Mouse (Mus musculus) embryonic facial prominence, embryonic 13.5 days (tissue): Measurements from ENCODE around the gene Wdr25. TPM values are rescaled to one million over a fixed set of nuclear protein-coding genes. Genes with fewer than 3 reads are reported as not detected.

ENCODE experiments used
- ATAC-seq: fragments of 200-750 bp; cut with Nextera tagmentation; 2 replicates; pipeline ENCODE4 v1.8.0; 2017; ENCODE audit warnings: low read depth; ENCODE audit not compliant: insufficient number of reproducible peaks, insufficient read depth, low FRiP score, low TSS enrichment
- H3K27ac ChIP-seq: fragments of 300-500 bp; sonication (generic); 2 replicates; pipeline ENCODE4 v1.5.1; 2015; ENCODE audit warnings: moderate library complexity, mild to moderate bottlenecking, inconsistent platforms
- H3K27me3 ChIP-seq: fragments of 300-500 bp; sonication (generic); 2 replicates; pipeline ENCODE4 v1.6.1; 2015; ENCODE audit warnings: mild to moderate bottlenecking, inconsistent platforms
- H3K36me3 ChIP-seq: fragments of 300-500 bp; sonication (generic); 2 replicates; pipeline ENCODE4 v1.6.1; 2015; ENCODE audit warnings: mild to moderate bottlenecking, inconsistent platforms
- H3K4me1 ChIP-seq: fragments of 300-500 bp; sonication (generic); 2 replicates; pipeline ENCODE4 v1.6.1; 2015; ENCODE audit warnings: inconsistent platforms
- H3K4me2 ChIP-seq: fragments of 300-500 bp; sonication (generic); 2 replicates; pipeline ENCODE4 v1.6.1; 2015; ENCODE audit warnings: moderate library complexity, mild to moderate bottlenecking, inconsistent platforms
- H3K4me3 ChIP-seq: fragments of 300-500 bp; sonication (generic); 2 replicates; pipeline ENCODE4 v1.5.1; 2015; ENCODE audit warnings: mild to moderate bottlenecking, inconsistent platforms
- H3K9ac ChIP-seq: fragments of 300-500 bp; sonication (generic); 2 replicates; pipeline ENCODE4 v1.6.1; 2015; ENCODE audit warnings: mild to moderate bottlenecking, inconsistent platforms
- H3K9me3 ChIP-seq: fragments of 300-500 bp; sonication (generic); 2 replicates; pipeline ENCODE4 v1.6.1; 2016; ENCODE audit warnings: inconsistent platforms
- WGBS: fragments of 180-500 bp; shearing (Covaris S2); methylation state at CpG from one replicate; pipeline ENCODE4 v1.1.7; 2015; ENCODE audit warnings: mixed read lengths; 5-methylcytosine and 5-hydroxymethylcytosine counted together
- polyA plus RNA-seq: library from polyadenylated mRNA; unstranded; fragments of >200 nt; fragmentation: Nextera tagmentation; extraction: Ambion mirVana; gene quantifications from 2 replicates; pipeline ENCODE4 v1.2.1, GENCODE M21; 2015

Wdr25 gene
- polyA plus RNA-seq, 1 experiment from 2014 or later, result 10.8 TPM

GRCm38 (mm10) chr12:108939317-108939716, 45.9 kb downstream of the Wdr25 start:
- peaks cover 8% of the 10 kb centered on the region for H3K4me1 ChIP-seq

DNA sequence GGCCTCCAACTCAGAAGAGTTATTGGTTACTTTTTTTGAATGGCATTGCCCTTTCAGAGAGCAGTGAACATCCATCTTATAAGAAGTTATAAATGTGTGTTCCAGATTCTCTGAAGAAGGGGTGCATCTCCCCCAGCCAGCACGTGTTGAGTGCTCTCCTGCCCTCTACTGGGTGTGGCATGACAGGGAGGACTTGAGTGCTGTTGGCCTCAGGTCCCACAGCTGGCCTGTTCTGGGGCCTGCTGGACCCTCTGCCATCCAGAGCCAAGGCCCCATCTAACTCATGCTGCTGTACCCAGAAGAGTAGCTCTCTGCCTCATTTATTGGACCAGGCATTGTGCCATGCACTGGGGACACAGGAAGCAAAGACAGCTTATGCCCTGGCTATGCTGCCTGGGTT, 46.8 kb downstream of the Wdr25 start:
- H3K27ac ChIP-seq, result no peak overlapping the region
- no peak overlapping the region for H3K4me2 ChIP-seq
- no peaks in the 10 kb centered on the region for H3K27me3 ChIP-seq
- H3K9ac ChIP-seq, result no peak overlapping the region
- no peak overlapping the region for H3K4me3 ChIP-seq
- no peaks in the 10 kb centered on the region for H3K9me3 ChIP-seq
- ATAC-seq, result no peak
- H3K4me1 ChIP-seq, result peaks cover 8% of the 10 kb centered on the region; the same call in 1 of the 2 replicates
- WGBS, result 36% methylated on average over 1 of the region's 1 CpGs
- H3K36me3 ChIP-seq, result no peaks in the 10 kb centered on the region

More at GRCm38 (mm10) chr12:108939317-108939716, 45.9 kb downstream of the Wdr25 start:
- no peak overlapping the region for H3K4me3 ChIP-seq
- no peaks in the 10 kb centered on the region for H3K9me3 ChIP-seq
- no peaks in the 10 kb centered on the region for H3K36me3 ChIP-seq
- no peak overlapping the region for H3K27ac ChIP-seq
- no peaks in the 10 kb centered on the region for H3K27me3 ChIP-seq
- no peak overlapping the region for H3K4me2 ChIP-seq
- no peak for ATAC-seq
- H3K9ac ChIP-seq, result no peak overlapping the region
- 82% methylated on average over 9 of the region's 9 CpGs for WGBS

DNA sequence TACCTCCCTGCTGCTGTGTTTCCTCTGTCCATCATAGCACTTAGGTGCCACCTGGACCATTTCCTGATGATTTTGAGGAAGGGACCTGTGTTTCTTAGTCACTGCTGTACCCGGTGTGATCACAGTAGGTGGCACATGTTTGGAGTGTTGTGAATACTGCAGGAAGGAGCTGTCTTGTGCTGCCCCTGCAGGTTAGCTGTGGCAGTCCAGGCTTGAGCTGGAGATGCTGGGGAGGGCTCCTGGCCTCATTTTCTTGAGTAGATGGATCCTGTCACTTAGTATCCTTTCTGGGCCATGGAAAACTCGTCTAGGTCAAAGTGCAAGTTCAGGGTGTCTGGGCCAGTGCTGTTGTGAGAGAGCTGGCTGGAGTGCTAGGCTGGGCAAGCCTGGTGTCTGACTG, 47.9 kb downstream of the Wdr25 start:
- ATAC-seq, result no peak
- Histone ChIP-seq H3K4me3 (no peak overlapping the region), H3K36me3 (no peaks in the 10 kb centered on the region), H3K4me1 (peaks cover 7% of the 10 kb centered on the region; the same call in 1 of the 2 replicates), H3K4me2 (no peak overlapping the region), H3K27me3 (no peaks in the 10 kb centered on the region), H3K9me3 (no peaks in the 10 kb centered on the region), H3K27ac (no peak overlapping the region), H3K9ac (no peak overlapping the region)
- WGBS, result 68% methylated on average over 2 of the region's 2 CpGs

DNA sequence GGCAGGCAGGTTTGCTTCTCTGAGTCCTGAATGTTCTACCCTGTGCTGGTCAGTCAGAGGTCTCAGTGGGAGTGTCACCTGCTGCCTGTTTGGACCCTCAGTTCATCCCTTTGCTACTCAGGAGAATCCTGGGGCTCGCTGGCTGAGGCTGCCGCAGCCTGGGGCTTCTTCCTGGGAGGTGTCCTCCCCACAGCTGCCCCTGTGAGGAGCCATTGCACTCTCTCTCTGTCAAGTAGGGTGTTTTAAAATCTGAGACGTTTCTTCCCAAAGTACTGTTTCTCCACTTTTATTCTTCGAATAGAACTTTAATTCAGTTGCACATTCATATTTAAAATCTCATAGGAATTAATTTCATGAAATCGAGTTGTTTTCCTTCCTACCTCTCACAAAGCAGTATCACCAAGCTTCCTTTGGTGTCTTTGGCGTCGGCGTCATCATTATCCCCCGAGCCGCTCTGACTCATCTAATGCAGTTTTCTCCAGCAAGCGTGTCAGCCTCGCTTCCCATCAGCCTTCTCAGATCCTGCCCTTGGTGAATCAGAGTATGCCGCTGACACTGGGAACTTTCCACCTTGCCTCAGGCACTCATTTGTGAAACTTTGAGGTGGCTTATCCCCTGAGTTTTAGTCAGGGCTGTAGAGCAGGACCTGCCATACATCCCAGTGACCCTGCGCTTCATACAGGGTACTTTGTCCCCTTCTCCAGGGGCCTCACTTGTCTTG, 48.9 kb downstream of the Wdr25 start:
- Histone ChIP-seq H3K4me3 (no peak overlapping the region), H3K36me3 (no peaks in the 10 kb centered on the region), H3K9me3 (no peaks in the 10 kb centered on the region), H3K27me3 (no peaks in the 10 kb centered on the region), H3K4me1 (peaks cover 4% of the 10 kb centered on the region; the same call in 1 of the 2 replicates), H3K4me2 (no peak overlapping the region), H3K27ac (no peak overlapping the region), H3K9ac (no peak overlapping the region)
- 70% methylated on average over 14 of the region's 14 CpGs for WGBS
- no peak for ATAC-seq

DNA sequence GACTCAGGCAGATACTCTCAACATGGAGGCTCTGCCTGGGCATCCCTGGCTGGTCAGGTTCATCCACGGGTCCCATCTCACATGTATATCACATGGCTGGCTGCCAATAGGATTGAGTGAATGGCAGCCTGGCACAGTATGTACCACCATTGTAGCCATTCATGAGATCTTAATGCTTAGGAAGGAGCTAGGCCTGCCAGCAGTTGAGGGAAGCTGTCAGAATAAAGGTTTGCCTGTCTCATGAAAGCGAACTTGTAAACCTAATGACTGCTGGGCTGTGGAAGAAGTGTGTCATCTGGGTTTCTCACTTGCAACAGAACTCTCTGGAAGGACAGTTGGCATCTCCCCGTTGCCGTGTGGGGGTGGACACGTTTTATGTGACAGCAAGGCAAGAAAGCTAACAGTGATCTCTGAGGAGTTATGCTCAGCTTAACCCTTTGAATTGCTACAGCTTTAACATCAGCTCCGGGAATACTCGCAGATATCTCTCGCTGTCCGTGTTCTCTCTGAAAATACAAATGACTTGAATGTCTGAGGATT, 59.6 kb downstream of the Wdr25 start:
- ATAC-seq, result no peak
- Histone ChIP-seq H3K27ac (no peak overlapping the region), H3K36me3 (no peaks in the 10 kb centered on the region), H3K4me3 (no peak overlapping the region), H3K4me1 (peaks cover 23% of the 10 kb centered on the region), H3K9ac (no peak overlapping the region), H3K9me3 (no peaks in the 10 kb centered on the region), H3K27me3 (peaks cover 13% of the 10 kb centered on the region), H3K4me2 (no peak overlapping the region)
- WGBS, result 72% methylated on average over 9 of the region's 9 CpGs

DNA sequence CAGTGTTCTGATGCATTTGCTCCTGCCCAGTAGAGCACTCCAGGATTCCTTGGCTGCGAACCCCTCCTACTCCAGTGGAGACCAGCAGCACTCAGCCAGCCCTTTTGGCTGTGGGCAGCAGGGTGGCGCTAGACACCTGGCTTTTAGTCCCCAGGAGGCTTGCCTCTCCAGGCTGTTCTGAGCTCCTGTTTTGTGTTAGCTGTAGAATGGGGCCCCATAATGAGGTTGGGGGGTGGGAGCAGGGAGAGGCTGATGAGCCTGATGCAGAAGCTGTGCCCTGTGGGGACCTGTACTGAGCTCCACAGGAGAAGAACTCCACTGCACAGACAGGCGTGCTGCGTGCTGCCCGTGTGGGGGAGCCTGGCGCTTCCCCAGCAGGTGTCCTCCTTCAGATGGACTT, 60.4 kb downstream of the Wdr25 start:
- Histone ChIP-seq H3K9ac (no peak overlapping the region), H3K4me2 (no peak overlapping the region), H3K9me3 (no peaks in the 10 kb centered on the region), H3K27ac (no peak overlapping the region), H3K27me3 (peaks cover 17% of the 10 kb centered on the region), H3K4me1 (peaks cover 30% of the 10 kb centered on the region), H3K36me3 (no peaks in the 10 kb centered on the region), H3K4me3 (no peak overlapping the region)
- 15% methylated on average over 6 of the region's 6 CpGs for WGBS
- ATAC-seq, result peak; percentile 29; the same call in 1 of the 2 replicates

- no peaks in the 10 kb centered on the region for H3K36me3 ChIP-seq
- peaks cover 17% of the 10 kb centered on the region for H3K27me3 ChIP-seq
- ATAC-seq, result no peak
- no peak overlapping the region for H3K4me3 ChIP-seq
- H3K4me2 ChIP-seq, result no peak overlapping the region
- H3K27ac ChIP-seq, result no peak overlapping the region
- H3K9me3 ChIP-seq, result no peaks in the 10 kb centered on the region
- no peak overlapping the region for H3K9ac ChIP-seq
- WGBS, result 32% methylated on average over 2 of the region's 2 CpGs
- H3K4me1 ChIP-seq, result peaks cover 36% of the 10 kb centered on the region
Observed at GRCm38 (mm10) chr12:108954456-108954855, 61.0 kb downstream of the Wdr25 start.

- H3K27me3 ChIP-seq, result peaks cover 42% of the 10 kb centered on the region
- no peak overlapping the region for H3K27ac ChIP-seq
- no peak overlapping the region for H3K4me2 ChIP-seq
- WGBS, result 53% methylated on average over 7 of the region's 7 CpGs
- no peaks in the 10 kb centered on the region for H3K36me3 ChIP-seq
- H3K9ac ChIP-seq, result no peak overlapping the region
- no peaks in the 10 kb centered on the region for H3K9me3 ChIP-seq
- H3K4me1 ChIP-seq, result peaks cover 54% of the 10 kb centered on the region
- H3K4me3 ChIP-seq, result no peak overlapping the region
- ATAC-seq, result no peak
Observed at GRCm38 (mm10) chr12:108958483-108958882, 65.1 kb downstream of the Wdr25 start.

DNA sequence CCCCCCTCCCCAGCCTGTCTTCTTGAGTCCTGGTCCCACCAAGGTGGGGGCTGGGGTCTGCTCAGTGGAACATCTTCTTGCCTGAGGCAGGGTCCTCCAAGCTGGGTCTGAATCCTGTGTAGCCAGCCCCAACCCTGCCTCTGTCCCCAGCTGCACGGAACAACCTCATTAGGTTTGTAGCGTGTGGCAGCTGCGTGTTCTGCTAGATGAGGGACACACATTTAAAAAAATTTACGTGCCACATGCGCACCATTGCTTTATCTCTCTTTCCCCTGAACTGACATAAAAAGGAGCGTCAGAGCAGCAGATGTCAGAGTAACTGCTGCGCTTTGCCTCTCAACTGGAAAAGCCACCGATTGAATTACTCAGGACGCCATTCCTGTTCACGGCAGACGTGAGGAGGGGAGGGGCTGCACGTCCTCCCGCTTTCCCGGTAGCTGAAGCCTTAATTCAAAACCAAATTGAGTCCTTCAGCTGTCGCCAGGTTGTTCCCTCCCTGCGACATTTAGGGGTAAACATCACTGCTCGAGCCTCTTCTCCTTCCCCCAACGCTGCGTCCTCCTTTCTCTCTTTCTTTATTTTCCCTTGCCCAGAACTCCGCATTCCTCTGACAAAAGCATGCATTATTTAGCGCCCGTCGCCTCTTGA, 65.7 kb downstream of the Wdr25 start:
- no peak for ATAC-seq
- H3K4me3 ChIP-seq, result peak overlapping the region; percentile 34
- H3K4me1 ChIP-seq, result peaks cover 48% of the 10 kb centered on the region
- 4% methylated on average over 23 of the region's 23 CpGs for WGBS
- no peaks in the 10 kb centered on the region for H3K36me3 ChIP-seq
- no peaks in the 10 kb centered on the region for H3K9me3 ChIP-seq
- H3K27ac ChIP-seq, result no peak overlapping the region
- H3K4me2 ChIP-seq, result peak overlapping the region; percentile 62
- peaks cover 42% of the 10 kb centered on the region for H3K27me3 ChIP-seq
- H3K9ac ChIP-seq, result peak overlapping the region; percentile 46; the same call in 1 of the 2 replicates

GRCm38 (mm10) chr12:108959639-108960219, 66.3 kb downstream of the Wdr25 start:
- Histone ChIP-seq H3K4me3 (peak overlapping the region; percentile 34), H3K27me3 (peaks cover 44% of the 10 kb centered on the region), H3K4me1 (peaks cover 42% of the 10 kb centered on the region), H3K9ac (peak overlapping the region; percentile 46; the same call in 1 of the 2 replicates), H3K9me3 (no peaks in the 10 kb centered on the region), H3K27ac (no peak overlapping the region), H3K36me3 (no peaks in the 10 kb centered on the region), H3K4me2 (peak overlapping the region; percentile 62)
- no peak for ATAC-seq
- WGBS, result 23% methylated on average over 12 of the region's 12 CpGs

DNA sequence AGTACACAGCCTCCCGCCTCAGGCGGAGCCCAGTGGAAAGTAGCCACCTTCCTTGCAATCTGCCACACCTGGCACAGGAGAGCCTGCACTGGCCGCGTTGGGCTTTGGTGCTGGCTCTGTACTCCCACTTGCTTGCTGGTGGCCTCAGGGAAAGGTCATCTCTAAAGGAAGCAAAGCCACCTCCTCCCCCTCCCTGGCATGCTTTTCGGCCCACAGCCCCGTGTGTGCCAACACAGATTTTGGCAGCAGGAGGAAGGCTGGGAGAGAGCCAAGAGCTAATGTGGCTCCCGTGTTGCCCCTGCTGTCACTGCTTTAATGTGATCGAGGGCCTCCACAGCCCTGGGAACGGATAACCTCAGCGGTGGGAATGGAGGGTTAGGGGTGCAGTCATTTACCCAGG, 66.8 kb downstream of the Wdr25 start:
- WGBS, result 36% methylated on average over 10 of the region's 10 CpGs
- 0 out of 2 replicates have a peak overlapping the region, but pooled peaks have one; percentile 0 for H3K4me2 ChIP-seq
- no peaks in the 10 kb centered on the region for H3K9me3 ChIP-seq
- peaks cover 46% of the 10 kb centered on the region for H3K27me3 ChIP-seq
- no peaks in the 10 kb centered on the region for H3K36me3 ChIP-seq
- H3K9ac ChIP-seq, result no peak overlapping the region
- H3K4me1 ChIP-seq, result peaks cover 41% of the 10 kb centered on the region
- no peak overlapping the region for H3K27ac ChIP-seq
- no peak for ATAC-seq
- no peak overlapping the region for H3K4me3 ChIP-seq
